Mouse (Mus musculus) megakaryocyte, embryonic 14.5 days (primary cell): ENCODE measurements around the gene Tdrd5.

Experiments used
- FLI1 ChIP-seq: IDR thresholded peaks from 2 replicates; pipeline ENCODE4 v1.6.1; 2012; ENCODE audit warnings: low read length, inconsistent platforms, mixed read lengths
- GATA1 ChIP-seq: IDR thresholded peaks from 3 replicates; pipeline ENCODE4 v1.6.1; 2012; ENCODE audit warnings: mixed read lengths, low read length, inconsistent platforms, borderline replicate concordance

DNA sequence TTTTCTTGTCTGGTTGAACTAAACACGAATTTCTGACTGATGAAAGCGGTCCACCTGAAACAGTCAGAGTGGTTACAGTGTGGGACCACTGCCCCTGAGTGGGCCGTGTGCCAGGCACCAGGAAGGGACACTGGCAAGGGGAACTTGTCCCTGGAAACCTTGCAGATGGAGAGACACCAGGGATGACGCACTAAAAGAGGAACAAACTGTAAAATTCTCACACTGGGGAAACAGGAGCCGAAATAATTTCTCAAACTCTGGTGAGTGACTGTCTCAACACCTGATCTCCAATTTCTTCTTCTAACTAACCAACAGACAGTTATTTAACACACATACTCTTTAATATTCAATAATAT lies 17.9 kb downstream of the Tdrd5 start:
- TF ChIP-seq GATA1 (no peak), FLI1 (no peak)
